Mouse (Mus musculus): ENCODE data around the gene Zbed6. TPM values are rescaled to one million over a fixed set of nuclear protein-coding genes. Genes with fewer than 3 reads are reported as not detected.

Gene Zbed6
- polyA plus RNA-seq, 1 experiment from 2014 or later: not detected

GRCm38 (mm10) chr1:133638517-133638916, 22.2 kb downstream of the Zbed6 start:
- DNase-seq (ENCODE audit: low spot score): peak; percentile 55
- no peak overlapping the region for H3K4me3 ChIP-seq (ENCODE audit: low read depth, low read length)
- no peak overlapping the region for H3K4me2 ChIP-seq (replicated peaks; ENCODE audit: low read depth, low read length)
- ATAC-seq: peak; percentile 62
- no peaks in the 10 kb centered on the region for H3K27me3 ChIP-seq (replicated peaks; ENCODE audit: insufficient read depth, low read length)
- no peaks in the 10 kb centered on the region for H3K4me1 ChIP-seq (ENCODE audit: insufficient read depth, low read depth, low read length)
- H3K9me3 ChIP-seq (ENCODE audit: low read length): no peaks in the 10 kb centered on the region
- WGBS: 62% methylated on average over 6 of the region's 6 CpGs
- H3K9ac ChIP-seq (replicated peaks; ENCODE audit: low read depth): no peak overlapping the region
- H3K36me3 ChIP-seq (ENCODE audit: insufficient read depth, low read length): peaks cover 53% of the 10 kb centered on the region
- no peak overlapping the region for H3K27ac ChIP-seq (ENCODE audit: low read length)
- no peak for TF ChIP-seq CTCF (IDR thresholded peaks at IDR 0.05)
- TF ChIP-seq EP300 (IDR thresholded peaks at IDR 0.05): no peak

GRCm38 (mm10) chr1:133632168-133632567, 28.5 kb downstream of the Zbed6 start:
- H3K4me1 ChIP-seq (ENCODE audit: insufficient read depth, low read depth, low read length): no peaks in the 10 kb centered on the region
- H3K9ac ChIP-seq (replicated peaks; ENCODE audit: low read depth): no peak overlapping the region
- peak; percentile 25 for DNase-seq (ENCODE audit: low spot score)
- no peaks in the 10 kb centered on the region for H3K9me3 ChIP-seq (ENCODE audit: low read length)
- ATAC-seq: no peak
- H3K27ac ChIP-seq (ENCODE audit: low read length): no peak overlapping the region
- H3K4me2 ChIP-seq (replicated peaks; ENCODE audit: low read depth, low read length): no peak overlapping the region
- TF ChIP-seq CTCF (IDR thresholded peaks at IDR 0.05) (peak; percentile 57), EP300 (IDR thresholded peaks at IDR 0.05) (no peak)
- 93% methylated on average over 2 of the region's 2 CpGs for WGBS
- H3K36me3 ChIP-seq (ENCODE audit: insufficient read depth, low read length): peaks cover 70% of the 10 kb centered on the region
- no peaks in the 10 kb centered on the region for H3K27me3 ChIP-seq (replicated peaks; ENCODE audit: insufficient read depth, low read length)
- no peak overlapping the region for H3K4me3 ChIP-seq (ENCODE audit: low read depth, low read length)

- no peaks in the 10 kb centered on the region for H3K4me1 ChIP-seq (ENCODE audit: insufficient read depth, low read depth, low read length)
- H3K9ac ChIP-seq (replicated peaks; ENCODE audit: low read depth): no peak overlapping the region
- ATAC-seq: no peak
- no peaks in the 10 kb centered on the region for H3K27me3 ChIP-seq (replicated peaks; ENCODE audit: insufficient read depth, low read length)
- WGBS: 58% methylated on average over 2 of the region's 2 CpGs
- DNase-seq (ENCODE audit: low spot score): no peak
- H3K36me3 ChIP-seq (ENCODE audit: insufficient read depth, low read length): peaks cover 47% of the 10 kb centered on the region
- H3K4me2 ChIP-seq (replicated peaks; ENCODE audit: low read depth, low read length): no peak overlapping the region
- no peak overlapping the region for H3K27ac ChIP-seq (ENCODE audit: low read length)
- no peak overlapping the region for H3K4me3 ChIP-seq (ENCODE audit: low read depth, low read length)
- TF ChIP-seq EP300 (IDR thresholded peaks at IDR 0.05): no peak
- no peak for TF ChIP-seq CTCF (IDR thresholded peaks at IDR 0.05)
- H3K9me3 ChIP-seq (ENCODE audit: low read length): no peaks in the 10 kb centered on the region
Measured at GRCm38 (mm10) chr1:133625052-133625451, 35.6 kb downstream of the Zbed6 start.

GRCm38 (mm10) chr1:133618311-133618710, 42.4 kb downstream of the Zbed6 start:
- Histone ChIP-seq H3K9ac (replicated peaks; ENCODE audit: low read depth) (no peak overlapping the region), H3K4me3 (ENCODE audit: low read depth, low read length) (no peak overlapping the region), H3K27me3 (replicated peaks; ENCODE audit: insufficient read depth, low read length) (no peaks in the 10 kb centered on the region), H3K27ac (ENCODE audit: low read length) (no peak overlapping the region), H3K4me1 (ENCODE audit: insufficient read depth, low read depth, low read length) (no peaks in the 10 kb centered on the region), H3K4me2 (replicated peaks; ENCODE audit: low read depth, low read length) (no peak overlapping the region), H3K9me3 (ENCODE audit: low read length) (no peaks in the 10 kb centered on the region), H3K36me3 (ENCODE audit: insufficient read depth, low read length) (peaks cover 25% of the 10 kb centered on the region)
- DNase-seq (ENCODE audit: low spot score): no peak
- WGBS: 68% methylated on average over 8 of the region's 8 CpGs
- TF ChIP-seq CTCF (IDR thresholded peaks at IDR 0.05): no peak
- no peak for TF ChIP-seq EP300 (IDR thresholded peaks at IDR 0.05)
- ATAC-seq: no peak

GRCm38 (mm10) chr1:133617908-133618307, 42.8 kb downstream of the Zbed6 start:
- Histone ChIP-seq H3K9ac (replicated peaks; ENCODE audit: low read depth) (no peak overlapping the region), H3K4me1 (ENCODE audit: insufficient read depth, low read depth, low read length) (no peaks in the 10 kb centered on the region), H3K27me3 (replicated peaks; ENCODE audit: insufficient read depth, low read length) (no peaks in the 10 kb centered on the region), H3K36me3 (ENCODE audit: insufficient read depth, low read length) (peaks cover 22% of the 10 kb centered on the region), H3K4me2 (replicated peaks; ENCODE audit: low read depth, low read length) (no peak overlapping the region), H3K27ac (ENCODE audit: low read length) (no peak overlapping the region), H3K4me3 (ENCODE audit: low read depth, low read length) (no peak overlapping the region), H3K9me3 (ENCODE audit: low read length) (no peaks in the 10 kb centered on the region)
- DNase-seq (ENCODE audit: low spot score) (no peak), ATAC-seq (no peak)
- WGBS: 39% methylated on average over 2 of the region's 2 CpGs
- no peak for TF ChIP-seq EP300 (IDR thresholded peaks at IDR 0.05)
- no peak for TF ChIP-seq CTCF (IDR thresholded peaks at IDR 0.05)

GRCm38 (mm10) chr1:133613817-133614216, 46.9 kb downstream of the Zbed6 start:
- no peak for ATAC-seq

GRCm38 (mm10) chr1:133611436-133611835, 49.2 kb downstream of the Zbed6 start:
- H3K9ac ChIP-seq (replicated peaks; ENCODE audit: low read depth): no peak overlapping the region
- WGBS: 77% methylated on average over 1 of the region's 1 CpGs
- no peak overlapping the region for H3K4me2 ChIP-seq (replicated peaks; ENCODE audit: low read depth, low read length)
- DNase-seq (ENCODE audit: low spot score) (no peak), ATAC-seq (no peak)
- no peaks in the 10 kb centered on the region for H3K9me3 ChIP-seq (ENCODE audit: low read length)
- H3K36me3 ChIP-seq (ENCODE audit: insufficient read depth, low read length): peaks cover 14% of the 10 kb centered on the region
- no peak overlapping the region for H3K4me3 ChIP-seq (ENCODE audit: low read depth, low read length)
- TF ChIP-seq CTCF (IDR thresholded peaks at IDR 0.05) (no peak), EP300 (IDR thresholded peaks at IDR 0.05) (no peak)
- no peaks in the 10 kb centered on the region for H3K27me3 ChIP-seq (replicated peaks; ENCODE audit: insufficient read depth, low read length)
- H3K27ac ChIP-seq (ENCODE audit: low read length): no peak overlapping the region
- no peaks in the 10 kb centered on the region for H3K4me1 ChIP-seq (ENCODE audit: insufficient read depth, low read depth, low read length)

More at GRCm38 (mm10) chr1:133613817-133614216, 46.9 kb downstream of the Zbed6 start:
- Histone ChIP-seq H3K4me2 (replicated peaks; ENCODE audit: low read depth, low read length) (no peak overlapping the region), H3K4me1 (ENCODE audit: insufficient read depth, low read depth, low read length) (no peaks in the 10 kb centered on the region), H3K36me3 (ENCODE audit: insufficient read depth, low read length) (0 out of 2 replicates have a peak, but pooled peaks cover 3% of the 10 kb centered on the region), H3K9me3 (ENCODE audit: low read length) (no peaks in the 10 kb centered on the region), H3K27ac (ENCODE audit: low read length) (no peak overlapping the region), H3K9ac (replicated peaks; ENCODE audit: low read depth) (no peak overlapping the region), H3K27me3 (replicated peaks; ENCODE audit: insufficient read depth, low read length) (no peaks in the 10 kb centered on the region), H3K4me3 (ENCODE audit: low read depth, low read length) (no peak overlapping the region)
- peak; percentile 62 for TF ChIP-seq CTCF (IDR thresholded peaks at IDR 0.05)
- no peak for TF ChIP-seq EP300 (IDR thresholded peaks at IDR 0.05)
- DNase-seq (ENCODE audit: low spot score): peak; percentile 18
- 73% methylated on average over 3 of the region's 3 CpGs for WGBS

Measured in lung, postnatal 0 days (tissue).